Mouse (Mus musculus): Measurements from ENCODE around the gene 4930442H23Rik. TPM values are rescaled to one million over a fixed set of nuclear protein-coding genes. Genes with fewer than 3 reads are reported as not detected.

The 4930442H23Rik gene
- polyA plus RNA-seq, 1 experiment from 2014 or later: 0.27 TPM

GRCm38 (mm10) chr10:81216810-81217209 lies 33.2 kb upstream of the 4930442H23Rik start:
- H3K9ac ChIP-seq: no peak overlapping the region
- no peaks in the 10 kb centered on the region for H3K36me3 ChIP-seq
- no peak overlapping the region for H3K27ac ChIP-seq (replicated peaks)
- peaks cover 21% of the 10 kb centered on the region for H3K27me3 ChIP-seq (replicated peaks)
- H3K4me2 ChIP-seq: no peak overlapping the region
- WGBS: 79% methylated on average over 6 of the region's 6 CpGs
- no peaks in the 10 kb centered on the region for H3K4me1 ChIP-seq
- no peak for ATAC-seq (ENCODE audit: extremely low read depth, insufficient number of reproducible peaks, low FRiP score, low TSS enrichment)
- H3K9me3 ChIP-seq: peaks cover 5% of the 10 kb centered on the region; the same call in 1 of the 2 replicates
- no peak overlapping the region for H3K4me3 ChIP-seq

GRCm38 (mm10) chr10:81216260-81216659 lies 32.6 kb upstream of the 4930442H23Rik start:
- Histone ChIP-seq H3K4me2 (no peak overlapping the region), H3K27ac (replicated peaks) (no peak overlapping the region), H3K9me3 (peaks cover 5% of the 10 kb centered on the region; the same call in 1 of the 2 replicates), H3K4me3 (no peak overlapping the region), H3K27me3 (replicated peaks) (peaks cover 21% of the 10 kb centered on the region), H3K4me1 (no peaks in the 10 kb centered on the region), H3K36me3 (no peaks in the 10 kb centered on the region), H3K9ac (no peak overlapping the region)
- no peak for ATAC-seq (ENCODE audit: extremely low read depth, insufficient number of reproducible peaks, low FRiP score, low TSS enrichment)
- 77% methylated on average over 6 of the region's 6 CpGs for WGBS

- Histone ChIP-seq H3K4me3 (no peak overlapping the region), H3K9me3 (peaks cover 5% of the 10 kb centered on the region; the same call in 1 of the 2 replicates), H3K4me1 (no peaks in the 10 kb centered on the region), H3K4me2 (no peak overlapping the region), H3K27me3 (replicated peaks) (no peaks in the 10 kb centered on the region; the same call in 1 of the 2 replicates), H3K27ac (replicated peaks) (no peak overlapping the region), H3K36me3 (no peaks in the 10 kb centered on the region), H3K9ac (no peak overlapping the region)
- ATAC-seq (ENCODE audit: extremely low read depth, insufficient number of reproducible peaks, low FRiP score, low TSS enrichment): no peak
- 91% methylated on average over 5 of the region's 5 CpGs for WGBS
These were observed 26.5 kb upstream of the 4930442H23Rik start for GRCm38 (mm10) chr10:81210154-81210553.

- Histone ChIP-seq H3K9me3 (no peaks in the 10 kb centered on the region), H3K4me1 (peaks cover 51% of the 10 kb centered on the region), H3K27me3 (replicated peaks) (no peaks in the 10 kb centered on the region), H3K27ac (replicated peaks) (peak overlapping the region; percentile 96), H3K4me2 (no peak overlapping the region), H3K9ac (no peak overlapping the region), H3K4me3 (no peak overlapping the region), H3K36me3 (no peaks in the 10 kb centered on the region)
- no peak for ATAC-seq (ENCODE audit: extremely low read depth, insufficient number of reproducible peaks, low FRiP score, low TSS enrichment)
- whole genome bisulfite sequencing: 61% methylated on average over 4 of the region's 4 CpGs
These were observed 20.5 kb upstream of the 4930442H23Rik start for GRCm38 (mm10) chr10:81204137-81204536.

- peak overlapping the region; percentile 96 for H3K27ac ChIP-seq (replicated peaks)
- peak overlapping the region; percentile 30; the same call in 1 of the 2 replicates for H3K4me2 ChIP-seq
- ATAC-seq (ENCODE audit: extremely low read depth, insufficient number of reproducible peaks, low FRiP score, low TSS enrichment): no peak
- H3K4me1 ChIP-seq: peaks cover 59% of the 10 kb centered on the region
- 55% methylated on average over 8 of the region's 8 CpGs for WGBS
- H3K36me3 ChIP-seq: no peaks in the 10 kb centered on the region
- no peaks in the 10 kb centered on the region for H3K9me3 ChIP-seq
- peak overlapping the region; percentile 17; the same call in 1 of the 2 replicates for H3K9ac ChIP-seq
- no peak overlapping the region for H3K4me3 ChIP-seq
- H3K27me3 ChIP-seq (replicated peaks): 0 out of 2 replicates have a peak, but pooled peaks cover 5% of the 10 kb centered on the region
These were observed 19.5 kb upstream of the 4930442H23Rik start for GRCm38 (mm10) chr10:81202978-81203720.

- WGBS: 38% methylated on average over 13 of the region's 13 CpGs
- H3K4me2 ChIP-seq: peak within 1 kb of the TSS; percentile 58
- H3K27ac ChIP-seq (replicated peaks): peak within 1 kb of the TSS; percentile 96
- no peaks in the 10 kb centered on the region for H3K36me3 ChIP-seq
- peak; percentile 16; the same call in 1 of the 2 replicates for ATAC-seq (ENCODE audit: extremely low read depth, insufficient number of reproducible peaks, low FRiP score, low TSS enrichment)
- no peaks in the 10 kb centered on the region for H3K9me3 ChIP-seq
- H3K4me1 ChIP-seq: peaks cover 67% of the 10 kb centered on the region
- peaks cover 10% of the 10 kb centered on the region for H3K27me3 ChIP-seq (replicated peaks)
- peak within 1 kb of the TSS; percentile 73 for H3K9ac ChIP-seq
- peak within 1 kb of the TSS; percentile 13 for H3K4me3 ChIP-seq
These were observed 18.4 kb upstream of the 4930442H23Rik start, which contains the start of gene Nmrk2 for GRCm38 (mm10) chr10:81201807-81202758. Nmrk2 (minus strand) TSS chr10:81202051.

- no peak for ATAC-seq (ENCODE audit: extremely low read depth, insufficient number of reproducible peaks, low FRiP score, low TSS enrichment)
- Histone ChIP-seq H3K27ac (replicated peaks) (peak overlapping the region; percentile 96), H3K9ac (peak overlapping the region; percentile 73), H3K27me3 (replicated peaks) (peaks cover 23% of the 10 kb centered on the region), H3K4me1 (peaks cover 74% of the 10 kb centered on the region), H3K9me3 (no peaks in the 10 kb centered on the region), H3K4me2 (peak overlapping the region; percentile 58), H3K4me3 (no peak overlapping the region), H3K36me3 (no peaks in the 10 kb centered on the region)
- WGBS: 62% methylated on average over 20 of the region's 20 CpGs
These were observed 17.1 kb upstream of the 4930442H23Rik start for GRCm38 (mm10) chr10:81200605-81201287.

- no peaks in the 10 kb centered on the region for H3K9me3 ChIP-seq
- peak overlapping the region; percentile 73 for H3K9ac ChIP-seq
- H3K27me3 ChIP-seq (replicated peaks): peaks cover 29% of the 10 kb centered on the region
- H3K4me1 ChIP-seq: peaks cover 74% of the 10 kb centered on the region
- WGBS: 72% methylated on average over 13 of the region's 13 CpGs
- H3K4me3 ChIP-seq: no peak overlapping the region
- ATAC-seq (ENCODE audit: extremely low read depth, insufficient number of reproducible peaks, low FRiP score, low TSS enrichment): no peak
- no peaks in the 10 kb centered on the region for H3K36me3 ChIP-seq
- peak overlapping the region; percentile 58; the same call in 1 of the 2 replicates for H3K4me2 ChIP-seq
- H3K27ac ChIP-seq (replicated peaks): peak overlapping the region; percentile 96
These were observed 16.5 kb upstream of the 4930442H23Rik start for GRCm38 (mm10) chr10:81200141-81200540.

GRCm38 (mm10) chr10:81198990-81199389 lies 15.3 kb upstream of the 4930442H23Rik start:
- 75% methylated on average over 6 of the region's 6 CpGs for WGBS
- Histone ChIP-seq H3K9ac (peak overlapping the region; percentile 73), H3K4me2 (peak overlapping the region; percentile 15; the same call in 1 of the 2 replicates), H3K9me3 (no peaks in the 10 kb centered on the region), H3K36me3 (no peaks in the 10 kb centered on the region), H3K27ac (replicated peaks) (peak overlapping the region; percentile 96), H3K27me3 (replicated peaks) (peaks cover 41% of the 10 kb centered on the region), H3K4me1 (peaks cover 73% of the 10 kb centered on the region), H3K4me3 (no peak overlapping the region)
- ATAC-seq (ENCODE audit: extremely low read depth, insufficient number of reproducible peaks, low FRiP score, low TSS enrichment): no peak

- WGBS: 4% methylated on average over 9 of the region's 9 CpGs
- peaks cover 44% of the 10 kb centered on the region for H3K27me3 ChIP-seq (replicated peaks)
- peak overlapping the region; percentile 75 for H3K4me2 ChIP-seq
- no peak overlapping the region for H3K4me3 ChIP-seq
- H3K27ac ChIP-seq (replicated peaks): peak overlapping the region; percentile 96
- no peaks in the 10 kb centered on the region for H3K36me3 ChIP-seq
- no peak for ATAC-seq (ENCODE audit: extremely low read depth, insufficient number of reproducible peaks, low FRiP score, low TSS enrichment)
- peaks cover 71% of the 10 kb centered on the region for H3K4me1 ChIP-seq
- H3K9me3 ChIP-seq: no peaks in the 10 kb centered on the region
- peak overlapping the region; percentile 73 for H3K9ac ChIP-seq
These were observed 14.6 kb upstream of the 4930442H23Rik start for GRCm38 (mm10) chr10:81198230-81198629.
